Mouse (Mus musculus) brain, embryonic 14.5 days (tissue): ENCODE measurements around the gene Dusp23. TPM values are rescaled to one million over a fixed set of nuclear protein-coding genes. Genes with fewer than 3 reads are reported as not detected.
A peak's percentile ranks its signal among the peaks of the same experiment; 100 is the strongest.

ENCODE experiments used
- DNase-seq: peaks from one replicate; pipeline ENCODE4 v3.0.0-alpha.2; 2011; ENCODE audit warnings: low read depth
- CTCF ChIP-seq: fragments of 200-500 bp; IDR thresholded peaks from 2 replicates; pipeline ENCODE4 v1.5.1; 2012; ENCODE audit warnings: inconsistent platforms, mild to moderate bottlenecking, moderate library complexity, borderline replicate concordance; ENCODE audit not compliant: insufficient read depth, insufficient read length; ENCODE audit errors: extremely low read depth
- POLR2A ChIP-seq: fragments of 200-500 bp; IDR thresholded peaks from 2 replicates; pipeline ENCODE4 v1.6.1; 2012; ENCODE audit warnings: mild to moderate bottlenecking, inconsistent platforms, borderline replicate concordance; ENCODE audit not compliant: poor library complexity, insufficient read depth, insufficient read length, severe bottlenecking; ENCODE audit errors: extremely low read depth
- polyA plus RNA-seq: library from polyadenylated mRNA; depleted of rRNA; stranded (reverse); fragments of >200 nt; gene quantifications from 2 replicates; pipeline ENCODE4 v1.2.3, GENCODE M21; 2012; rRNA removed

Gene Dusp23
- polyA plus RNA-seq, 1 experiment = 9.0 TPM

GRCm38 (mm10) chr1:172590385-172590784, 42.4 kb downstream of the Dusp23 start, which contains the start of gene Slamf8:
TSS of gene Slamf8 (minus strand) at chr1:172590568.
- TF ChIP-seq POLR2A = no peak
- TF ChIP-seq CTCF = no peak
- no peak for DNase-seq

DNA sequence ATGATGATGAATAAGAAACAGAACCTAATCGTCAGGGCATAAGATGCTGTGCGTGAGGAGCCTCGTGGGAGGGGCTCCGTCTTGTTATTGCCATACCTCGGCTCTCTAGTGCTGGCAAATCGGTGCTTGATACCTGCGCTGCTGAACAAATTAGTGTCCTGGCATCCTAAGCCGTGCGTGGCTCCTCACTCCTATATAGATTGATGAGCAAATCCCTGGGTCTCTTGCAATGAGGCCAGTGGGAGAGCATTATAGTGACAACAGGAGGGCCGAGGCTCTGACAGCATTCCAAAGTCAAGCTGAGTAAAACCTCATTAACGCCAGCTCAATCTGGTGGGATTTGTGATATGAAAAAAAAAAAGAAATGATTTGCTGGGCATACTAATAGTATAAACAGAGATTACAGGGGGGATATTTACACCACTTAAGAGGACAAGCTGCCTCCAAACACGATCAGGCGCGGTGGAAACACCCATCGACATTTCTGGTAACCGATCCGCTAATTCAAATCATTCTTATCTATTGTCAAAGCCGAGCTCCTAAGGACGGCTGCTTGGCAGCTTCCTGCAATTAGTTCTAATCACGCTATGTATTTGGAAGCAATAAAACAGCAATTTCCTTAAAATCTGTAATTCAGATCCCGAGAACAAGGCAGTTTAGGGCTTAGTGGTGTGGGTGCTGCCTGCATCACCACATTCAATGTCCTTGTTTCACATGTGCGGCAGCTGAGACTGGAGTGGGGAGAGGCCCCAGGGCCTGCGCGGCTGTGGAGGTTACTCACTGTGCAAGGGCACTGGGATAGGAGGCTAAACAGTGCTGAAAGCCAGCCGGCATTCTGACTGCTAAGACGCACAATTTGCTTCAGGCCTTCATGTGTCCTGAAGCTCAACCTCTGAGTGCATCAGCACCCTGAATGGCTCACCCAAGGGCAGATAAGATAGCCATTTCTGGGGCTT, 46.9 kb downstream of the Dusp23 start:
- TF ChIP-seq CTCF (no peak), POLR2A (no peak)
- DNase-seq = peak; percentile 82

DNA sequence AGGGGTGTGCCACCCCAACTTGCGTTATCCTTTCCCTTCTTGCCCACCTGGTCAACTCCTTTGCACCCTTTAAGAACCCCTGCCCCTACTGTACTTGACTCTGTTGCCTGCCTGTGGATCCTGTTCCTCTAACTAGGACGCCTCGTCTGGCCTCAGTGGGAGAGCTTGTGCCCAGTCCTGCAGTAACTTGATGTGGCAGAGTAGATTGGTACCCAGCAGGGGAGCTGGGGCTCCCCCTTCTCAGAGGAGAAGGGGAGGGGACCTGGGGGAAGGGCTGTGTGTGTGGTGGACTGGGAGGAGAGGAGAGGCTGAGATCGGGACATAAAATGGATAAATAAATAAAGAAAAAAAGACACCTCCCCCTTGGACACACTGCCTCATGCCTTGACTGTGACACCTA, 47.7 kb downstream of the Dusp23 start:
- TF ChIP-seq CTCF (no peak), POLR2A (no peak)
- DNase-seq = no peak

- no peak for TF ChIP-seq CTCF
- TF ChIP-seq POLR2A = no peak
- DNase-seq = no peak
These were observed 48.5 kb downstream of the Dusp23 start for GRCm38 (mm10) chr1:172584271-172584670.

DNA sequence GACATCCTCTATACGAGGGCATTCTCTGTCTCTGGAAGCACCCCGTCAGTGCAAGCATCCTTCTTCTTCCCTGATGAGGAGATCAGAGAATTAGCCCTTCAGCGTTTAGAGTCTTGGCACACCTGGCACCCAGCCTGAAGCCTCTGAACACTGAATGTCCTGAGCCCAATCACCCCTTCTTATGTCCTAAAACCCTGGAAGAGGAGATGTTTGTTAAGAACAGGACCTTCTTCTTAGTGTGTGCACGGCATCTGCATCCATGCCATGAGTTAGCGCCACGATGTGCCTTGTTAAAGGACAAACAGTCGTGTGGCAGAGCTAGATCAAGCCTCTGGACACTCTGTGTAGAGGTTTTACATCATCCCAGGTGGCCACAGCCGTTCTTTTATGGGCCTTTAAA, 50.3 kb downstream of the Dusp23 start:
- no peak for TF ChIP-seq POLR2A
- no peak for TF ChIP-seq CTCF
- no peak for DNase-seq

Other genes starting within 250 kb of the Dusp23 start
- gene Slamf9, start 157.6 kb downstream of the Dusp23 start, polyA plus RNA-seq = 0.16 and 0.18 TPM in 2 replicates
- 129 and 161 TPM in 2 replicates for gene Igsf9, start 151.2 kb downstream of the Dusp23 start, polyA plus RNA-seq
- gene Tagln2, start 132.9 kb downstream of the Dusp23 start, polyA plus RNA-seq = 37.3 and 44.7 TPM in 2 replicates
- 1.8 and 2.8 TPM in 2 replicates for gene Cfap45, start 112.2 kb downstream of the Dusp23 start, polyA plus RNA-seq
- gene Vsig8, start 77.0 kb downstream of the Dusp23 start, polyA plus RNA-seq = 0.19 and 0.21 TPM in 2 replicates
- gene Slamf8, start 42.4 kb downstream of the Dusp23 start, polyA plus RNA-seq = 0.06 and 0.08 TPM in 2 replicates
- gene Fcrl6, start 30.4 kb downstream of the Dusp23 start, polyA plus RNA-seq = 0.12 and 0.21 TPM in 2 replicates
- 0.04 TPM in 2 replicates for gene Crp, start 65.1 kb upstream of the Dusp23 start, polyA plus RNA-seq